Mouse (Mus musculus) kidney, adult 2 months (tissue): ENCODE measurements at regions not wholly inside any gene's neighbourhood (a gene's known extent, or its start where the extent isn't known, plus 50 kb on each side); places are given as distances from the start of the nearest gene placed in this dataset.

Source experiments
- CTCF ChIP-seq: fragments of 200-500 bp; conservative IDR thresholded peaks from 2 replicates; pipeline ENCODE4 v1.5.1; 2011; ENCODE audit warnings: low read depth, mild to moderate bottlenecking, control low read depth, low read length, moderate library complexity, mixed read lengths; ENCODE audit not compliant: insufficient read depth, insufficient read length
- POLR2A ChIP-seq: fragments of 200-500 bp; IDR thresholded peaks from one replicate; pipeline ENCODE4 v1.6.1; 2011; ENCODE audit warnings: low read depth, low read length, control low read depth

- no peak for TF ChIP-seq CTCF
- no peak for TF ChIP-seq POLR2A
Observed at GRCm38 (mm10) chr8:36306336-36306735, 540.7 kb downstream of the Gm19410 start.
